In the genomic region with DNA sequence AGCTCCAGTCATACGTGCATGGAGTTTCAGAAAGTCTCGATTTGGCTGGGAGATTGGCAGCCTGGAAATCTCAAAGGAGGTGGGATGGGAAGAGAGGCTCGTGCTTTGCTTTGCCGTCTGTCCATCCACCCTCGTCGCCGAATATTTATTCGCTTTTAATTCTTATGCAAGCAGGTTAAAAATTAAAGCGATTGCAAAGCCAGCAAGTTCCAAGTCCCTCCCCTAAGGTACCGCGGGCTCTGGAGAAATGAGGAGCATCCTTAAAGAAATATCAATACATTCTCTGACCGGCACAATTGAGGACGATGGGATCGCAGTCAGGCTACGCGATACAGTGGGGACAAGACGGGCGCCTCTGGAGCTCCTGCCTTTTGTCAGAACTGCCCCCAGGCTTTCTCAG, we compare ENCODE assay signal across 8 mouse cellular contexts. TPM values are rescaled to one million over a fixed set of nuclear protein-coding genes. Genes with fewer than 3 reads are reported as not detected.
DNase-seq lines count a peak whose midpoint lies in the region; ATAC-seq and TF ChIP-seq lines count a peak whose summit lies in the region.

No protein-coding gene starts in this region.

- no peaks in the 10 kb centered on the region for H3K9me3 ChIP-seq in lung, postnatal 0 days (ENCODE audit: low read length)
- H3K9me3 ChIP-seq in limb, embryonic 13.5 days: no peaks in the 10 kb centered on the region

- no peak overlapping the region for H3K9ac ChIP-seq in lung, postnatal 0 days (replicated peaks; ENCODE audit: low read depth)
- no peak overlapping the region for H3K9ac ChIP-seq in limb, embryonic 13.5 days

- H3K27ac ChIP-seq in lung, postnatal 0 days (ENCODE audit: low read length): peak overlapping the region; percentile 90; the same call in 1 of the 2 replicates
- H3K27ac ChIP-seq in limb, embryonic 13.5 days: no peak overlapping the region

- no peak for TF ChIP-seq EP300 in lung, postnatal 0 days (IDR thresholded peaks at IDR 0.05)

- peak overlapping the region; percentile 48 for H3K4me3 ChIP-seq in lung, postnatal 0 days (ENCODE audit: low read depth, low read length)
- H3K4me3 ChIP-seq in limb, embryonic 13.5 days: peak overlapping the region; percentile 53

- H3K36me3 ChIP-seq in lung, postnatal 0 days (ENCODE audit: insufficient read depth, low read length): no peaks in the 10 kb centered on the region
- H3K36me3 ChIP-seq in limb, embryonic 13.5 days: no peaks in the 10 kb centered on the region

- 2% methylated on average over 18 of the region's 18 CpGs for WGBS in lung, postnatal 0 days
- under 1% methylated on average over 18 of the region's 18 CpGs for WGBS in limb, embryonic 13.5 days

- no peak for TF ChIP-seq CTCF in lung, postnatal 0 days (IDR thresholded peaks at IDR 0.05)

- H3K27me3 ChIP-seq in lung, postnatal 0 days (replicated peaks; ENCODE audit: insufficient read depth, low read length): peaks cover 47% of the 10 kb centered on the region
- H3K27me3 ChIP-seq in limb, embryonic 13.5 days: peaks cover 100% of the 10 kb centered on the region

- H3K4me2 ChIP-seq in lung, postnatal 0 days (replicated peaks; ENCODE audit: low read depth, low read length): peak overlapping the region; percentile 65
- H3K4me2 ChIP-seq in limb, embryonic 13.5 days (replicated peaks): peak overlapping the region; percentile 92

- peak; percentile 24 for DNase-seq in embryo, embryonic 10.5 days (ENCODE audit: low spot score)
- no peak for DNase-seq in embryo, embryonic 10 days (ENCODE audit: low spot score)
- no peak for DNase-seq in lung, postnatal 0 days (ENCODE audit: low spot score)
- no peak for DNase-seq in lung, postnatal 4 days
- no peak for DNase-seq in spleen, adult 12 weeks (ENCODE audit: low spot score)
- DNase-seq in adrenal gland, postnatal 14 days: no peak
- no peak for DNase-seq in layer of hippocampus, postnatal 36 days

- no peaks in the 10 kb centered on the region for H3K4me1 ChIP-seq in lung, postnatal 0 days (ENCODE audit: insufficient read depth, low read depth, low read length)
- H3K4me1 ChIP-seq in limb, embryonic 13.5 days: peaks cover 38% of the 10 kb centered on the region

- ATAC-seq in lung, postnatal 0 days: no peak
- no peak for ATAC-seq in limb, embryonic 13.5 days (ENCODE audit: low FRiP score, low read depth)

RNA-seq across cellular contexts. Expression of gene Shh, which starts 1.5 kb away (rescaled TPM):
- 9.7 and 11.7 TPM in 2 replicates for polyA plus RNA-seq in lung, postnatal 0 days (2015; fragmentation: Nextera tagmentation; extraction: Ambion mirVana)
- polyA plus RNA-seq in limb, embryonic 13.5 days (2015; fragmentation: Nextera tagmentation; extraction: Ambion mirVana): not detected in 2 replicates
- 15.5 and 19.7 TPM in 2 replicates for total RNA-seq in adrenal gland, postnatal 14 days (2021)
- total RNA-seq in layer of hippocampus, postnatal 36 days (2021): 1 to 10 TPM; 1.1 to 1.7 TPM
